Mouse (Mus musculus): ENCODE measurements around the gene Duoxa1.

- TF ChIP-seq CTCF (IDR thresholded peaks at IDR 0.05; ENCODE audit: low read depth, low read length) (no peak), POLR2A (IDR thresholded peaks at IDR 0.05; ENCODE audit: borderline replicate concordance, low read depth, low read length) (no peak)
Observed at GRCm38 (mm10) chr2:122317384-122317783, 3.9 kb upstream of the Duoxa1 start.

All from bone marrow macrophage, adult 2 months (primary cell).